Comparison of ENCODE assay signal across 8 mouse cellular contexts in the genomic region with DNA sequence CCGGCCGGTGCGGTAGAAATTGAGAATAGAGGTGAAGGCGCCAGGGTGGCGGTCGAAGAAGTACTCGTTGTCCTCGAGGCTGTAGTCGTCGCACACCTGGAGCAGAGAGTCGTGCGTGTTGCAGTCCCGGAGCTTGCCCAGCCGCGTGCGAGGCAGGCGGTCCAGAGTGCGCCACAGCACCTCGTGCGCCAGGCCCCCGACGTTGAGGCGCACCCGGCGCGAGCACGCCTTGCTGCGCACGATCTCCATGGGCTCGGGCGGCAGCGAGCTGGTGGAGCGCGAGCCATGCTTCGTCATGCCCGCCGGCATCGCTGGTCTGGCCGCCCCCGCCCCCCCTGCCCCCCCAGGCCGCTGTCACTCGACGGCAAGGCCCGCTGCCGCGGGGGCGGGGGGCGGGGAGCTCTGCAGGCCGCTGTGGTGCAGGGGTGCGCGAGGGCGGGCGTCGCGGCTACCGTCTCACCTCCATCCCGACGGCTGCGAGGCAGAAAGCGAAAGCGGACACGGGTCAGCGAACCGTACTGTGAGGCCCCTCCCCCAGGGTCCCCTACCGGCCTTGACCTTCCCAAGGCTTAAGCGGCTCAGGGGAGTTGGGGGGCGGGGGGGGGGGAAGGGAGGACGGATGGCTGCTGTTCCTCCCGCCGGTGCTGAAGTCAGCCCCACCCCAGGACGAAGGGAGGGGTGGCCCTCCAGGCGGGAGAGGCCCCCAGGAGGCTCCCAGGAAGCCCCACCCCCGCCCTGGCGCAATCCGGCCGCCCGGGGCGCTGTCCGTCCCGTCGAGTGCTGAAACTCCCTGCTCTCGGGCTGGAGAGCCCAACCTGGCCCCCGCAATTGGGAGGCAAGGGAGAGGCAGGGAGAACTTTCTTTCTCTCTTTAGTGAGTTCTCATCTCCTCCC. TPM values are rescaled to one million over a fixed set of nuclear protein-coding genes. Genes with fewer than 3 reads are reported as not detected.
DNase-seq lines count a peak whose midpoint lies in the region; ATAC-seq lines count a peak whose summit lies in the region.

No protein-coding gene starts in this region.

- H3K4me3 ChIP-seq in embryonic facial prominence, embryonic 11.5 days (ENCODE audit: low read depth, low read length): peak overlapping the region; percentile 53
- peak overlapping the region; percentile 63 for H3K4me3 ChIP-seq in heart, embryonic 13.5 days
- H3K4me3 ChIP-seq in kidney, embryonic 16.5 days (ENCODE audit: low read length): peak overlapping the region; percentile 59

- intact Hi-C loops in left cerebral cortex, postnatal 4 days (cut with DNase I): no loop called here

- H3K9me3 ChIP-seq in embryonic facial prominence, embryonic 11.5 days (replicated peaks; ENCODE audit: control insufficient read depth, low read length): no peaks in the 10 kb centered on the region
- H3K9me3 ChIP-seq in heart, embryonic 13.5 days: no peaks in the 10 kb centered on the region
- H3K9me3 ChIP-seq in kidney, embryonic 16.5 days (ENCODE audit: low read length): no peaks in the 10 kb centered on the region

- H3K27ac ChIP-seq in embryonic facial prominence, embryonic 11.5 days (replicated peaks; ENCODE audit: low read depth, low read length): no peak overlapping the region
- no peak overlapping the region for H3K27ac ChIP-seq in heart, embryonic 13.5 days (replicated peaks)
- H3K27ac ChIP-seq in kidney, embryonic 16.5 days (ENCODE audit: low read length): no peak overlapping the region

- peak; percentile 34; the same call in 1 of the 2 replicates for ATAC-seq in embryonic facial prominence, embryonic 11.5 days (replicated peaks; ENCODE audit: insufficient number of reproducible peaks, low FRiP score, low TSS enrichment, low read depth)
- ATAC-seq in heart, embryonic 13.5 days (ENCODE audit: extremely low read depth, insufficient number of reproducible peaks, low FRiP score, low TSS enrichment): peak; percentile 22; the same call in 1 of the 2 replicates
- ATAC-seq in kidney, embryonic 16.5 days (ENCODE audit: low FRiP score, low TSS enrichment): peak; percentile 82

- no peaks in the 10 kb centered on the region for H3K36me3 ChIP-seq in embryonic facial prominence, embryonic 11.5 days (replicated peaks; ENCODE audit: control insufficient read depth, insufficient read depth, low read depth, low read length)
- H3K36me3 ChIP-seq in heart, embryonic 13.5 days: no peaks in the 10 kb centered on the region
- no peaks in the 10 kb centered on the region for H3K36me3 ChIP-seq in kidney, embryonic 16.5 days (ENCODE audit: insufficient read depth, low read length)

- H3K4me2 ChIP-seq in embryonic facial prominence, embryonic 11.5 days (ENCODE audit: low read depth, low read length): peak overlapping the region; percentile 64
- peak overlapping the region; percentile 86 for H3K4me2 ChIP-seq in heart, embryonic 13.5 days
- H3K4me2 ChIP-seq in kidney, embryonic 16.5 days (replicated peaks; ENCODE audit: low read depth, low read length): peak overlapping the region; percentile 94

- H3K9ac ChIP-seq in embryonic facial prominence, embryonic 11.5 days (replicated peaks; ENCODE audit: low read length): no peak overlapping the region
- H3K9ac ChIP-seq in heart, embryonic 13.5 days: peak overlapping the region; percentile 54; the same call in 1 of the 2 replicates
- no peak overlapping the region for H3K9ac ChIP-seq in kidney, embryonic 16.5 days (replicated peaks; ENCODE audit: low read length)

- DNase-seq in left cerebral cortex, postnatal 4 days: peak; percentile 46
- no peak for DNase-seq in left cerebral cortex, adult 11 months (ENCODE audit: low spot score)
- peak; percentile 85 for DNase-seq in embryonic facial prominence, embryonic 11.5 days (ENCODE audit: low spot score)
- peak; percentile 88 to 90 for DNase-seq in lung, postnatal 4 days
- DNase-seq in retina, postnatal 7 days (ENCODE audit: low read depth, low spot score): peak; percentile 84
- peak; percentile 89 for DNase-seq in urinary bladder, postnatal 25 days (ENCODE audit: low spot score)

- H3K4me1 ChIP-seq in embryonic facial prominence, embryonic 11.5 days (ENCODE audit: control insufficient read depth, insufficient read depth, low read length): peaks cover 5% of the 10 kb centered on the region
- H3K4me1 ChIP-seq in heart, embryonic 13.5 days: peaks cover 24% of the 10 kb centered on the region
- H3K4me1 ChIP-seq in kidney, embryonic 16.5 days (ENCODE audit: insufficient read depth, low read length): peaks cover 26% of the 10 kb centered on the region

- WGBS in embryonic facial prominence, embryonic 11.5 days: 15% methylated on average over 77 of the region's 83 CpGs
- WGBS in heart, embryonic 13.5 days: 12% methylated on average over 80 of the region's 83 CpGs
- WGBS in kidney, embryonic 16.5 days: 13% methylated on average over 72 of the region's 83 CpGs

- H3K27me3 ChIP-seq in embryonic facial prominence, embryonic 11.5 days (ENCODE audit: control insufficient read depth, insufficient read depth, low read length): peaks cover 44% of the 10 kb centered on the region
- H3K27me3 ChIP-seq in heart, embryonic 13.5 days (replicated peaks): peaks cover 85% of the 10 kb centered on the region
- peaks cover 14% of the 10 kb centered on the region for H3K27me3 ChIP-seq in kidney, embryonic 16.5 days (ENCODE audit: insufficient read depth, low read length)

RNA-seq across cellular contexts. Expression of a gene that starts 1.4 kb away (rescaled TPM):
- total RNA-seq in left cerebral cortex, postnatal 4 days (2021): 10 to 100 TPM; 46.5 to 50.9 TPM
- 0.39 and 0.67 TPM in 2 replicates for polyA plus RNA-seq in embryonic facial prominence, embryonic 11.5 days (2014; fragmentation: Nextera tagmentation; extraction: Ambion mirVana)
- 0.19 and 0.49 TPM in 2 replicates for polyA plus RNA-seq in heart, embryonic 13.5 days (2015; fragmentation: Nextera tagmentation; extraction: Ambion mirVana)
- polyA plus RNA-seq in kidney, embryonic 16.5 days (2015; fragmentation: Nextera tagmentation; extraction: Ambion mirVana): 1.1 and 1.2 TPM in 2 replicates

RNA-seq across cellular contexts. Expression of a gene that starts 51.8 kb away (rescaled TPM):
- 1 to 10 TPM; 2.6 to 3.2 TPM for total RNA-seq in left cerebral cortex, postnatal 4 days (2021)
- polyA plus RNA-seq in embryonic facial prominence, embryonic 11.5 days (2014; fragmentation: Nextera tagmentation; extraction: Ambion mirVana): 12.9 and 14.5 TPM in 2 replicates
- polyA plus RNA-seq in heart, embryonic 13.5 days (2015; fragmentation: Nextera tagmentation; extraction: Ambion mirVana): 21.6 and 21.8 TPM in 2 replicates
- polyA plus RNA-seq in kidney, embryonic 16.5 days (2015; fragmentation: Nextera tagmentation; extraction: Ambion mirVana): 18.4 and 20.6 TPM in 2 replicates

Comparison
In these comparisons a context has a peak if more than half of its experiments do, and no peak if none do; other contexts are left out.
1. ATAC-seq: peak in every context shown above with its lines; median percentile 82 in kidney, embryonic 16.5 days; 34 in embryonic facial prominence, embryonic 11.5 days; 22 in heart, embryonic 13.5 days.